Mouse (Mus musculus) C2C12 (cell line): ENCODE measurements at regions not wholly inside any gene's neighbourhood (a gene's known extent, or its start where the extent isn't known, plus 50 kb on each side); places are given as distances from the start of the nearest gene placed in this dataset.

ENCODE experiments used
- H3K27me3 ChIP-seq: one replicate; pipeline ENCODE4 v1.6.1; 2011; ENCODE audit not compliant: control insufficient read depth, insufficient read depth, insufficient read length
- H3K36me3 ChIP-seq: one replicate; pipeline ENCODE4 v1.6.1; 2011; ENCODE audit not compliant: control insufficient read depth, insufficient read depth
- H3K4me3 ChIP-seq: one replicate; pipeline ENCODE4 v1.5.1; 2011; ENCODE audit warnings: mild to moderate bottlenecking, control low read depth; ENCODE audit not compliant: poor library complexity, insufficient read depth, severe bottlenecking
- H3K79me2 ChIP-seq: one replicate; pipeline ENCODE4 v1.6.1; 2011; ENCODE audit not compliant: control insufficient read depth, insufficient read depth
- H3K79me3 ChIP-seq: one replicate; pipeline ENCODE4 v1.6.1; 2011; ENCODE audit warnings: low read depth, control low read depth
- H3ac ChIP-seq: one replicate; pipeline ENCODE3; 2011; ENCODE audit warnings: low read depth; ENCODE audit not compliant: control insufficient read depth, insufficient read length
- CEBPB ChIP-seq: IDR thresholded peaks from one replicate; pipeline ENCODE4 v1.6.1; 2011; ENCODE audit warnings: low read depth, mild to moderate bottlenecking, control low read depth, moderate library complexity
- CTCF ChIP-seq: IDR thresholded peaks from one replicate; pipeline ENCODE4 v1.5.1; 2011; ENCODE audit not compliant: control insufficient read depth, insufficient read depth, insufficient read length
- FOSL1 ChIP-seq: IDR thresholded peaks from one replicate; pipeline ENCODE4 v1.8.0; 2011; ENCODE audit warnings: mild to moderate bottlenecking, low read length; ENCODE audit not compliant: poor library complexity, insufficient read depth, severe bottlenecking
- MAX ChIP-seq: IDR thresholded peaks from one replicate; pipeline ENCODE4 v1.6.1; 2011; ENCODE audit warnings: mild to moderate bottlenecking, control low read depth
- MYOD1 ChIP-seq: IDR thresholded peaks from one replicate; pipeline ENCODE4 v1.6.1; 2011; ENCODE audit warnings: low read depth; ENCODE audit not compliant: control insufficient read depth, insufficient read length
- MYOG ChIP-seq: IDR thresholded peaks from one replicate; pipeline ENCODE4 v1.6.1; 2011; ENCODE audit not compliant: control insufficient read depth, insufficient read length; ENCODE audit errors: extremely low read depth
- USF1 ChIP-seq: IDR thresholded peaks from one replicate; pipeline ENCODE4 v1.6.1; 2011; ENCODE audit warnings: low read depth, mild to moderate bottlenecking, control low read depth, moderate library complexity

- TF ChIP-seq MYOG: no peak
- TF ChIP-seq CTCF: no peak
- no peak for TF ChIP-seq MYOD1
- TF ChIP-seq USF1: no peak
- no peak for TF ChIP-seq MAX
- no peak for TF ChIP-seq FOSL1
- TF ChIP-seq CEBPB: no peak
- Histone ChIP-seq H3K36me3 (no peaks in the 10 kb centered on the region), H3ac (no peak overlapping the region), H3K27me3 (no peaks in the 10 kb centered on the region), H3K4me3 (no peak overlapping the region), H3K79me3 (no peaks in the 10 kb centered on the region), H3K79me2 (no peaks in the 10 kb centered on the region)
These were observed 518.6 kb downstream of the Gm9195 start for GRCm38 (mm10) chr14:71973016-71973415.

DNA sequence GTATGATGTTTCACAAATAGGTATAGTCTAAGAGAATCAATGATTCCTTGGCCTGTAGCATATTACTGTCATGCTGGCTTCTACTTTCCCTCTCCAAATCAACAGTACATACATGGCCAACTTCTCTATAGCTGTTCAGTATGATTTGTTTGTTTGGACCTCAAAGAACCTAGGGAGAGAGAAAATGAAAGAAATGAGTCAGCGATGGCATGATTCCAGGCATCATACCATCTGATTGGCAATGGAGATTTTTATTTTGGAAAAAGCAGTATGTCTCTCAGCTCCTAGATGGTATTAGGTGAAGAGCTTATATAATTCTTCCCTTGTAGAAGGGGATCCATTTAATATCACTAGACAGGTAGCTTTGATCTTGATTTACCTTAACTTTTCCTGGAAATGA is 519.1 kb downstream of the Gm9195 start:
- Histone ChIP-seq H3K4me3 (no peak overlapping the region), H3K36me3 (no peaks in the 10 kb centered on the region), H3ac (no peak overlapping the region), H3K27me3 (no peaks in the 10 kb centered on the region), H3K79me2 (no peaks in the 10 kb centered on the region), H3K79me3 (no peaks in the 10 kb centered on the region)
- no peak for TF ChIP-seq MAX
- no peak for TF ChIP-seq USF1
- TF ChIP-seq CTCF: no peak
- no peak for TF ChIP-seq CEBPB
- TF ChIP-seq MYOG: no peak
- no peak for TF ChIP-seq FOSL1
- TF ChIP-seq MYOD1: no peak

GRCm38 (mm10) chr14:71967646-71968045 is 524.0 kb downstream of the Gm9195 start:
- Histone ChIP-seq H3K4me3 (no peak overlapping the region), H3K27me3 (no peaks in the 10 kb centered on the region), H3ac (no peak overlapping the region), H3K79me2 (no peaks in the 10 kb centered on the region), H3K36me3 (no peaks in the 10 kb centered on the region), H3K79me3 (no peaks in the 10 kb centered on the region)
- TF ChIP-seq CEBPB (no peak), FOSL1 (no peak), CTCF (no peak), MYOD1 (no peak), USF1 (no peak), MAX (no peak), MYOG (no peak)

DNA sequence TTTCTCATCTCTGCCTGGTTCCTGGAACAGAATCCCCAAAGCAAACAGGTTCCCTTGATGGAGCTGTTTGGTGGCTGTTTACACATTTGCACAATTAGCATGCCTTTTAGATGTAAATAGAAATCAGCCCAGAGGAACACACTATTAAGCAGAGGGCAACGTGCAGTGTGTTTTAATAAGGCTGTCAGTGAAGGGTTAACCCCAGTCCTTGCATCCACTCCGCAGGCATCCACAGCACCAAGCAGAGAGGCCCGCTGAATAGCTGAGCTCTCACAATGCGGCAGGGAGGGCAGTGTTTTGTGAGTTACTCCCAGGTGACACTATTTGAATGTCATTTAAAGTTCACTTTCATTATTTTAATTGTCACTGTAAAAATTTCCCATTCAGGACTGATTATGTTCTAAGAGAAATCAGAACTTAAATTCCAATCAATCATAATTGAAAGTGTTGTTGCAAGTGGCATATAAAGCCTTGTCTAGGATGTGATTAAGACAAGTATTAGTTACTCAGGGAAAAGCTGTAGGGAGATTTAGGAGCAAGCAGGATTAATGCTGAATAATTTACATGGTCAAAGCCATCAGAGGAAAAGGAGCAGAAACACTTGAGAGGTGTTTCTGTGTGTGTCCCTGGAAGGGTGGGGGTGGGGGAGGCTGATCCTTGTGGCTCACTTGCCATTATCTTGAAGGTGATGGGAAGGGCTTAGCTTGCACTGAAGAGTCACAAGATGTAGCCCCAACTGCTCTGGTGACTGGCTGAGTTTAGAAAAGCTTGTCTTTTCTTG is 528.1 kb downstream of the Gm9195 start:
- TF ChIP-seq MAX (no peak), FOSL1 (no peak)
- H3K79me3 ChIP-seq: no peaks in the 10 kb centered on the region
- no peaks in the 10 kb centered on the region for H3K36me3 ChIP-seq
- no peaks in the 10 kb centered on the region for H3K79me2 ChIP-seq
- H3K27me3 ChIP-seq: no peaks in the 10 kb centered on the region
- H3ac ChIP-seq: no peak overlapping the region
- no peak overlapping the region for H3K4me3 ChIP-seq

GRCm38 (mm10) chr14:71948701-71949100 is 542.9 kb downstream of the Gm9195 start:
- H3ac ChIP-seq: no peak overlapping the region
- no peaks in the 10 kb centered on the region for H3K79me3 ChIP-seq
- no peaks in the 10 kb centered on the region for H3K27me3 ChIP-seq
- TF ChIP-seq MAX (no peak), CEBPB (no peak), CTCF (no peak), FOSL1 (no peak)
- H3K4me3 ChIP-seq: no peak overlapping the region
- no peaks in the 10 kb centered on the region for H3K36me3 ChIP-seq
- no peaks in the 10 kb centered on the region for H3K79me2 ChIP-seq

DNA sequence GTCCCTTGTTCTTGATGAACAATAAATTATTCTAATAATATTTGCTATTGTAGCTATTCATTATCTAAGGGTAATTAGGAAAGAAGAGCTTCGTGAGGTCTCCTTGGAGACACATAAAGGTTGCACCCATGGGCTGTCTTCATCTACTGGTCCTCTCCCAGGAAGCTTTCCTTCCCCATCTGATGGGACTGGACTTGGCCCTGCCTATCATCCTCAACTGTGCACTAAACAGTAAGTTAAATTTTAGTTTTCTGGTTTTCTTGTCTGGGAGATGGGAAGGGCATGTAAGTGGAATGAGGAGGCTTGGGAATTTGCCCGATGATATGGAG is 554.5 kb downstream of the Gm9195 start:
- no peaks in the 10 kb centered on the region for H3K79me3 ChIP-seq
- H3ac ChIP-seq: no peak overlapping the region
- no peaks in the 10 kb centered on the region for H3K36me3 ChIP-seq
- no peaks in the 10 kb centered on the region for H3K79me2 ChIP-seq
- H3K27me3 ChIP-seq: no peaks in the 10 kb centered on the region
- no peak overlapping the region for H3K4me3 ChIP-seq
- no peak for TF ChIP-seq CTCF
- no peak for TF ChIP-seq CEBPB
